Mouse (Mus musculus) neural tube, embryonic 14.5 days (tissue): Measurements from ENCODE around the gene Arhgap19. TPM values are rescaled to one million over a fixed set of nuclear protein-coding genes. Genes with fewer than 3 reads are reported as not detected.

Experiments used
- ATAC-seq: fragments of 200-750 bp; cut with Nextera tagmentation; 2 replicates; pipeline ENCODE4 v1.8.0; 2017; ENCODE audit warnings: low read depth, mild to moderate bottlenecking, moderate TSS enrichment, moderate library complexity
- H3K27ac ChIP-seq: fragments of 300-500 bp; sonication (generic); 2 replicates; pipeline ENCODE4 v1.5.1; 2014; ENCODE audit warnings: low read depth, mild to moderate bottlenecking, control low read depth, low read length, moderate library complexity, mixed read lengths
- H3K27me3 ChIP-seq: fragments of 300-500 bp; sonication (generic); 2 replicates; pipeline ENCODE4 v1.6.1; 2014; ENCODE audit warnings: low read length; ENCODE audit not compliant: control insufficient read depth, insufficient read depth
- H3K36me3 ChIP-seq: fragments of 300-500 bp; sonication (generic); 2 replicates; pipeline ENCODE4 v1.6.1; 2014; ENCODE audit warnings: low read length, mixed read lengths; ENCODE audit not compliant: control insufficient read depth, insufficient read depth
- H3K4me1 ChIP-seq: fragments of 300-500 bp; sonication (generic); 2 replicates; pipeline ENCODE4 v1.6.1; 2014; ENCODE audit warnings: low read length; ENCODE audit not compliant: control insufficient read depth, insufficient read depth
- H3K4me2 ChIP-seq: fragments of 300-500 bp; sonication (generic); 2 replicates; pipeline ENCODE4 v1.6.1; 2014; ENCODE audit warnings: mild to moderate bottlenecking, low read depth, low read length, control low read depth
- H3K4me3 ChIP-seq: fragments of 300-500 bp; sonication (generic); 2 replicates; pipeline ENCODE4 v1.5.1; 2014; ENCODE audit warnings: low read depth, low read length, control low read depth, mixed read lengths
- H3K9ac ChIP-seq: fragments of 300-500 bp; sonication (generic); replicated peaks from 2 replicates; pipeline ENCODE4 v1.6.1; 2014; ENCODE audit warnings: low read depth, mild to moderate bottlenecking, control low read depth, low read length, mixed read lengths
- H3K9me3 ChIP-seq: fragments of 300-500 bp; sonication (generic); 2 replicates; pipeline ENCODE4 v1.6.1; 2016; ENCODE audit warnings: low read length; ENCODE audit not compliant: control insufficient read depth
- WGBS: fragments of 180-500 bp; shearing (Covaris S2); extraction: QIAGEN DNeasy Blood & Tissue Kit; methylation state at CpG from one replicate; pipeline ENCODE4 v1.1.7; 2014; 5-methylcytosine and 5-hydroxymethylcytosine counted together
- polyA plus RNA-seq: library from polyadenylated mRNA; unstranded; fragments of >200 nt; fragmentation: Nextera tagmentation; extraction: Ambion mirVana; gene quantifications from 2 replicates; pipeline ENCODE4 v1.2.1, GENCODE M21; 2014

The Arhgap19 gene
- polyA plus RNA-seq, 1 experiment from 2014 or later = 3.6 TPM

DNA sequence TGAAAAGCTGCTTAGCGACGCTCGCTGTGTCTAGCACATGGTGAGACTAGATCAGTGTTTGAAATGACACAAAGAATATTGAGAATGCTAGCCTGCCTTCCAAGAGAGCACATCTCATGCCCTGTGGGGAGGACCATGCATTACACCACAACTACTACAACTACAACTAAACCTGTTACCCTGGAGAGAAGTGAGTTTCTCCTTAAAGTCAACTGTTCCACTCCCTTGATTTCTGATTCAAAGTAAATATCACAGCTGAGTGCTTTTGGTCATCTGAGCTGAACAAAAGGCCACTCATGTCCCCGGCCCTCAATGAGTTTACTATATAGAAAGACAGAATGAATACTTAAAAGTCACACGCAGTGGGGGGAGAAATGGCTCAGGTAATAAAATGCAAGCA, 8.2 kb upstream of the Arhgap19 start:
- no peak overlapping the region for H3K27ac ChIP-seq
- no peak overlapping the region for H3K4me2 ChIP-seq
- H3K4me1 ChIP-seq = no peaks in the 10 kb centered on the region
- no peaks in the 10 kb centered on the region for H3K36me3 ChIP-seq
- WGBS = 85% methylated on average over 5 of the region's 5 CpGs
- no peak for ATAC-seq
- no peaks in the 10 kb centered on the region for H3K9me3 ChIP-seq
- H3K9ac ChIP-seq = no peak overlapping the region
- no peak overlapping the region for H3K4me3 ChIP-seq
- no peaks in the 10 kb centered on the region for H3K27me3 ChIP-seq

DNA sequence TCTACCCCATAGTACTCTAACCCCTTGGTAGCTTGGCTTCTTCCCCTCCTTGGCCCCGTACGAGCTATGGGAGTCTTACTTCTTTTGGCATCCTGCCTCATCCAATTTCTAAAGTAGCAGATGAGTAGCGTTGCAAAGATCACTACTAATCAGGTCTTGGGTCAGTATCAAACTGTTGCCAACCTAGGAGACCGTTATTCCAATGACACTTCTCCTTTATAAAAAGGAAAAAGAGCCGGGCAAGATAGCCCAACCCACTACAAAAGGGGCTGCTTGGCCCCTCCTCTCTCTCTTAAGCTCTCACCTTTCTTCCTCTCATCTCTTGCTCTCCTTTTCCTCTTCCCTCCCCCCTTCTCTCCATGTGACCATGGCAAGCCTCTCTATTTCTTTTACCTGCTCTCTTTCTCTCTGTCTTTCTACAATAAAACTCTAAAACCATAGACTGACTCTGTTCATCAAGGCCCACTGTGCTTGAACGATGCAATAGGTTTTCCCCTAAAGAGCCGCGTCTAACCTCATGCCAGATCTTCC, 6.3 kb upstream of the Arhgap19 start:
- WGBS = 86% methylated on average over 8 of the region's 8 CpGs

DNA sequence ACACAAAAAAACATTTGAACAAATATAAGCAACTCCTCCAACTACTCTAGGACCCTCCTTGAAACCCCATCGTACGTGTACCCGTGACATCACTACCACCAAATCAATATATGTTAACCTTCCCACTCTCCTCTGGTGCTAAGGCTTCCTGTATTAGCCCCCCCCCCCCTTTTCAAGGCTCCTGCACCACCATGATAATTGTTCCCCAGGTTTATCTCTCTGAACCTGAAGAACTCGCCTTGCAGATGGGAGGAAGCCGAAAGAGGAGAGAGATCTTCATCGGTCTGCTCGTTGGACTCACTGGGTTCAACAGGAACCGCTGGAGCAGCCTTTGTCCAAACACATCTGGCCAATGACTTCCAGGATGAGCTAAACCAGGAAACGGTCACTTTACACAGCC, 5.7 kb upstream of the Arhgap19 start:
- no peak overlapping the region for H3K4me2 ChIP-seq
- 87% methylated on average over 9 of the region's 9 CpGs for WGBS
- no peak overlapping the region for H3K4me3 ChIP-seq
- no peaks in the 10 kb centered on the region for H3K4me1 ChIP-seq
- no peak for ATAC-seq
- H3K36me3 ChIP-seq = no peaks in the 10 kb centered on the region
- no peaks in the 10 kb centered on the region for H3K27me3 ChIP-seq
- H3K27ac ChIP-seq = no peak overlapping the region
- no peaks in the 10 kb centered on the region for H3K9me3 ChIP-seq
- H3K9ac ChIP-seq = no peak overlapping the region

More for the DNA sequence above, 6.3 kb upstream of the Arhgap19 start:
- no peak overlapping the region for H3K4me2 ChIP-seq
- H3K9ac ChIP-seq = no peak overlapping the region
- ATAC-seq = no peak
- no peaks in the 10 kb centered on the region for H3K4me1 ChIP-seq
- H3K27me3 ChIP-seq = no peaks in the 10 kb centered on the region
- no peak overlapping the region for H3K4me3 ChIP-seq
- H3K9me3 ChIP-seq = no peaks in the 10 kb centered on the region
- no peaks in the 10 kb centered on the region for H3K36me3 ChIP-seq
- no peak overlapping the region for H3K27ac ChIP-seq

DNA sequence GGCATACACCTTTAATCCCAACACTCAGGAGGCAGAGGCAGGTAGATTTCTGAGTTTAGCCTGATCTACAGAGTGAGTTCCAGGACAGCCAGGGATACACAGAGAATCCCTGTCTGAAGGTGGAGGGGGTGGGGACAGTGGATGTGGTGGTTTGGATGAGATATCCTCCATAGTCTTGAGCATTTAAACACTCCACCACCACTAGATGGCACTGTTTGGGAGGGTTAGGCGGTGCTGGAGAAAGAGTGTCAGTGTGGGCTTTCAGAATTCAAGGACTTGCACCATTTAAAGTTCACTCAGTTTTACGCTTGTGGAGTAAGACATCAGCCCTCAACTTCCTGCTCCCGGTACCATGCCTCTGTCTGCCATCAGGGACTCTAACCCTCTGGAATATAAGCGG, 4.0 kb upstream of the Arhgap19 start:
- Histone ChIP-seq H3K9ac (no peak overlapping the region), H3K4me1 (peaks cover 4% of the 10 kb centered on the region; the same call in 1 of the 2 replicates), H3K27me3 (no peaks in the 10 kb centered on the region), H3K4me3 (no peak overlapping the region), H3K9me3 (no peaks in the 10 kb centered on the region), H3K36me3 (no peaks in the 10 kb centered on the region), H3K4me2 (no peak overlapping the region), H3K27ac (no peak overlapping the region)
- WGBS = 89% methylated on average over 4 of the region's 4 CpGs
- ATAC-seq = no peak

DNA sequence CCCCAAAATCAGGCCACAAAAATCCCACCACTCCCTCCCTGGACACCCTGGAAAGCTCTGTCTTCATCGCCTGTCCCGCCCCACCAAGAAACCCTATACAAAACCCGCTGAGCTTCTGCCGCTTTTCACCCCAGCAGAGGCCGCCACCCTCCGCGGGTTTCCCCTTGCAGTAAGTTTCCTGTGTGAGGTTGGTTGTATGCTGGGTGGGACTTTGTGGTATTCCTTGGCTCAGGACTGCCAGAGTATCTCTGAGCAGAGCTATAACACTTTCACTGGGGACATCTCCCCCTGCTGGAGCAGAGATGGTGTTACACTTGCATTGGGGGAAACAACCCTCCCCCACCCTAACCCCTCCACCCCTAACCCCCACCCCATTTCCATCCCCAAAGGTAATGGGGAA, 1.5 kb upstream of the Arhgap19 start:
- no peak for ATAC-seq

DNA sequence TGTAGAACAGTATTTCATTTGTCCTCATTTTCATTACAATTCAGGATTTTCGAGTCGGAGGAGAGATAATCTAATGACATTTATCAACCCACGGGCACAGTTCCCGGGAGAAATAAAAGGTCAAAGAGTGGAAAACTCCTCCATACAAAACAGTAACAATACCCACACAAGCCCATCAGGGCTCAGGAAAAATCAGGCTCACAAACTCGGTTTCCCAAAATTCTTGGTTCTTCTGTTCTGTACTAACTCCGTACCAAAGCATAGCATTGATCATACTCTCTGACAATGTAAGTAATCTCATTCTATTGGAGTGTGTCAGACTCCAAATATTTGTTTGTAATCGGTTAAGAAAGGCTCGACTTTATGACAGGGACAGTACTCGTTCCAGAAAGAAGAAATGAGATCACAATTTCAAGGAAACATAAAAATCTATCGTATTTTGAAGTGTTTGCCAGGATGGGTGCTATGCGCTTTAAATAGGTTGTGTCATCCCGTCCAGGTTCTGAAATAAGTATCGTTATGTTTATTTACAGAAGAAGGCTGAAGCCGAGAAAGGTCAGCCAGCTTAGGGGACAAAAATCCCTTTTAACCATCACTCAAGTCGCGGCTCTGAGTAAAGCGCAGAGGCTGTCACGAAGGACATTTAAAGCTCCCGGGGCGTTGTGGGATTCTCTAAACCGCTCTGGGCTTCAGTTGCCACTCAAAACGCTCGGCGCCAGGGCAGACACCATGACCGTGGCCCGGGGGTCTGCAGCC, 683 bp downstream of the Arhgap19 start:
- peak overlapping the region; percentile 53; the same call in 1 of the 2 replicates for H3K27ac ChIP-seq
- H3K36me3 ChIP-seq = no peaks in the 10 kb centered on the region
- 4% methylated on average over 26 of the region's 26 CpGs for WGBS
- no peaks in the 10 kb centered on the region for H3K9me3 ChIP-seq
- ATAC-seq = no peak
- H3K27me3 ChIP-seq = no peaks in the 10 kb centered on the region
- peak overlapping the region; percentile 63 for H3K4me2 ChIP-seq
- H3K9ac ChIP-seq = peak overlapping the region; percentile 62
- H3K4me1 ChIP-seq = peaks cover 6% of the 10 kb centered on the region; the same call in 1 of the 2 replicates
- peak overlapping the region; percentile 73 for H3K4me3 ChIP-seq

More for the DNA sequence above, 1.5 kb upstream of the Arhgap19 start:
- no peak overlapping the region for H3K4me3 ChIP-seq
- H3K4me1 ChIP-seq = peaks cover 6% of the 10 kb centered on the region; the same call in 1 of the 2 replicates
- WGBS = 51% methylated on average over 7 of the region's 7 CpGs
- no peaks in the 10 kb centered on the region for H3K36me3 ChIP-seq
- H3K27ac ChIP-seq = no peak overlapping the region
- no peak overlapping the region for H3K9ac ChIP-seq
- no peak overlapping the region for H3K4me2 ChIP-seq
- no peaks in the 10 kb centered on the region for H3K27me3 ChIP-seq
- H3K9me3 ChIP-seq = no peaks in the 10 kb centered on the region

DNA sequence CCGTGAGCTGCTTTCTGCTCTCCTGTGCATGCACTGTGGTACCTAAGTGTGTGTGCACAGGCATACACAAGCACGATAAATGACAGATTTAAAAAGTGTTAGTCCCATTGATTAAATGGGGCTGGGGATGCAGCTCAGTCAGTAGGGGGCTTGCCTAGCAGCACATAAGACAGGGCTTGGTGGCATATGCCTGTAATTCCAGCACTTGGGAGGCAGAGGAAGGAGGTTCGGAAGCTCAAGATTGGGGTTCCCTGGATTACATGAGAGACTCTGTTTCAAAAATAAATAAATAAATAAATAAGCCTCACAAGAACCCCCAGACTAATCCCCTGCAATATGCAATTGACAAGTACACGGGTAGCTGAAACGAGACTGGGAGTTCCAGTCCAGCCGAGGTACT, 1.4 kb downstream of the Arhgap19 start:
- Histone ChIP-seq H3K36me3 (no peaks in the 10 kb centered on the region), H3K9me3 (no peaks in the 10 kb centered on the region), H3K4me2 (peak overlapping the region; percentile 63; the same call in 1 of the 2 replicates), H3K9ac (0 out of 2 replicates have a peak overlapping the region, but pooled peaks have one; percentile 8), H3K4me1 (peaks cover 6% of the 10 kb centered on the region; the same call in 1 of the 2 replicates), H3K4me3 (no peak overlapping the region; the same call in 1 of the 2 replicates), H3K27me3 (no peaks in the 10 kb centered on the region), H3K27ac (no peak overlapping the region)
- ATAC-seq = no peak
- WGBS = 51% methylated on average over 6 of the region's 6 CpGs

DNA sequence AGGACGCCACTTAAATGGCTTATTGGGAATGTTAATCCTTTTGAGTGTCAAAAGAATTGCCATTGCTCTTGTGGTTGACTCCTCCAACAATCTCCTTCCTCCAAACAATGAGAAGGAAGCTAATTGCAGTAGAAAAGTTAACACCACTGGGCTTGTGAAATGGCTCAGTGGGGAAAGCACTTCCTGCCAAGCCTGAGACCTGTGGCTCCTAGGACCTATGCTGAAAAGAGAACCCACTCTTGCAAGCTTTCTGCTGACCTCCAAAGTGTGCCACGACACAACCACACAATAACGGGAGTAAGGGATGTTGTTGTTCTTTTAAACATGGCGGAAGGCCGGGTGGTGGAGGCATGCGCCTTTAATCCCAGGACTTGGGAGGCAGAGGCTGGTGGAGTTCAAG, 4.3 kb downstream of the Arhgap19 start:
- Histone ChIP-seq H3K9ac (no peak overlapping the region), H3K4me2 (no peak overlapping the region), H3K36me3 (no peaks in the 10 kb centered on the region), H3K9me3 (no peaks in the 10 kb centered on the region), H3K27me3 (no peaks in the 10 kb centered on the region), H3K4me3 (no peak overlapping the region), H3K27ac (no peak overlapping the region), H3K4me1 (peaks cover 6% of the 10 kb centered on the region; the same call in 1 of the 2 replicates)
- ATAC-seq = no peak
- 91% methylated on average over 6 of the region's 6 CpGs for WGBS

DNA sequence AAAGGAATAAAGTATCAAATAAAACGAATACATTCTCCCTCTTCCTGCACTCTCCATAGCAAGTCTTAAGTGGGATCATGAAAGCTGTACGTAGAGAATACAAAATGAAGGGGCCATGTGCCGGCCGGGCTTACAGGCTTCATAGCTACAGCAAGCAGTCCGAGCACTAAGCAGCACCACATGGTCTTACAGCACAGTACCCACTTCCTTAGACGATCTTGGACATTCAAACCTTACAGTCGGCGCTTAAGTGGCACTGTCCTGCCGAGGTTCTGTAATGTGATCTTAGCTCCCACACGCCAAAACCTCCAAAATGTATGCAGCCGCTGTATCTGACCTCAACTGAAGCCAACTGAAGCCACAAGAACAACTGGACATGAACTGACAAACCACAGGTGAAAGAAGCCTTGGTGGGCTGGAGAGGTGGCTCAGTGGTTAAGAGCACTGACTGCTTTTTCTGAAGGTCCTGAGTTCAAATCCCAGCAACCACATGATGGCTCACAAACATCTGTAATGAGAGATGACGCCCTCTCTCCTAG, 5.0 kb downstream of the Arhgap19 start:
- peaks cover 6% of the 10 kb centered on the region; the same call in 1 of the 2 replicates for H3K4me1 ChIP-seq
- H3K9ac ChIP-seq = no peak overlapping the region
- H3K4me3 ChIP-seq = no peak overlapping the region
- H3K4me2 ChIP-seq = no peak overlapping the region
- H3K36me3 ChIP-seq = no peaks in the 10 kb centered on the region
- H3K9me3 ChIP-seq = no peaks in the 10 kb centered on the region
- no peak overlapping the region for H3K27ac ChIP-seq
- H3K27me3 ChIP-seq = no peaks in the 10 kb centered on the region
- WGBS = 89% methylated on average over 12 of the region's 12 CpGs
- ATAC-seq = no peak
